Comparison of ENCODE assay signal across 18 mouse cellular contexts in genomic region chr15:83906472-83906871, GRCm38 (mm10).
A peak's percentile ranks its signal among the peaks of the same experiment; 100 is the strongest.
DNase-seq lines count a peak whose midpoint lies in the region; ATAC-seq and TF ChIP-seq lines count a peak whose summit lies in the region.
"Had no signal": no experiment of that assay in that cellular context is flagged by ENCODE, and none has a peak within 500 bp of the region (broad histone marks: within the 10 kb centered on the region; RNA-seq: fewer than 3 reads in every experiment).

No protein-coding gene starts in this region.

- no peak for TF ChIP-seq CTCF in left cerebral cortex, adult 2 months (IDR thresholded peaks at IDR 0.05)
- TF ChIP-seq CTCF in forebrain, postnatal 0 days (IDR thresholded peaks at IDR 0.05; ENCODE audit: low read depth), result no peak

- H3K27me3 ChIP-seq in hindbrain, embryonic 13.5 days, result 0 out of 2 replicates have a peak, but pooled peaks cover 2% of the 10 kb centered on the region
- peaks cover 7% of the 10 kb centered on the region; the same call in 1 of the 2 replicates for H3K27me3 ChIP-seq in hindbrain, embryonic 10.5 days (ENCODE audit: insufficient read depth, poor library complexity, severe bottlenecking)
- H3K27me3 ChIP-seq in forebrain, postnatal 0 days (ENCODE audit: insufficient read depth, low read length), result no peaks in the 10 kb centered on the region
- H3K27me3 ChIP-seq: hindbrain, embryonic 15.5 days had no signal

- no peaks in the 10 kb centered on the region for H3K36me3 ChIP-seq in hindbrain, embryonic 13.5 days
- no peaks in the 10 kb centered on the region for H3K36me3 ChIP-seq in hindbrain, embryonic 10.5 days
- no peaks in the 10 kb centered on the region for H3K36me3 ChIP-seq in forebrain, postnatal 0 days (ENCODE audit: insufficient read depth)
- H3K36me3 ChIP-seq: embryonic facial prominence, embryonic 12.5 days; hindbrain, embryonic 15.5 days; limb, embryonic 15.5 days; midbrain, embryonic 10.5 days; neural tube, embryonic 12.5 days had no signal

- no peak overlapping the region for H3K4me3 ChIP-seq in hindbrain, embryonic 13.5 days
- H3K4me3 ChIP-seq in hindbrain, embryonic 10.5 days, result no peak overlapping the region
- H3K4me3 ChIP-seq in left cerebral cortex, adult 2 months, result no peak overlapping the region
- H3K4me3 ChIP-seq in forebrain, postnatal 0 days (ENCODE audit: low read depth, low read length), result no peak overlapping the region
- H3K4me3 ChIP-seq: embryonic facial prominence, embryonic 12.5 days; hindbrain, embryonic 15.5 days; limb, embryonic 15.5 days; midbrain, embryonic 10.5 days; neural tube, embryonic 12.5 days had no signal

- H3K4me2 ChIP-seq in hindbrain, embryonic 13.5 days, result no peak overlapping the region
- no peak overlapping the region for H3K4me2 ChIP-seq in forebrain, postnatal 0 days (ENCODE audit: low read depth)
- H3K4me2 ChIP-seq: embryonic facial prominence, embryonic 12.5 days; hindbrain, embryonic 15.5 days; limb, embryonic 15.5 days; neural tube, embryonic 12.5 days had no signal

- intact Hi-C loops in left cerebral cortex, adult 2 months (cut with DNase I), result no loop called here

- ATAC-seq in hindbrain, embryonic 13.5 days (ENCODE audit: low FRiP score), result no peak
- ATAC-seq in forebrain, postnatal 0 days, result peak; percentile 82
- ATAC-seq in monocyte, adult 5-6 weeks (replicated peaks; ENCODE audit: insufficient number of reproducible peaks, low FRiP score, low TSS enrichment, poor library complexity, severe bottlenecking), result no peak
- ATAC-seq: intestine, embryonic 16.5 days had no signal

- H3K9ac ChIP-seq in hindbrain, embryonic 13.5 days, result no peak overlapping the region
- H3K9ac ChIP-seq in forebrain, postnatal 0 days, result no peak overlapping the region
- H3K9ac ChIP-seq: embryonic facial prominence, embryonic 12.5 days; hindbrain, embryonic 15.5 days; limb, embryonic 15.5 days; neural tube, embryonic 12.5 days had no signal

- peak overlapping the region; percentile 44 for H3K27ac ChIP-seq in hindbrain, embryonic 13.5 days
- H3K27ac ChIP-seq in hindbrain, embryonic 10.5 days, result no peak overlapping the region
- peak overlapping the region; percentile 76 for H3K27ac ChIP-seq in left cerebral cortex, adult 2 months
- H3K27ac ChIP-seq in forebrain, postnatal 0 days (ENCODE audit: low read depth, low read length), result peak overlapping the region; percentile 16; the same call in 1 of the 2 replicates
- H3K27ac ChIP-seq: embryonic facial prominence, embryonic 12.5 days; hindbrain, embryonic 15.5 days; limb, embryonic 15.5 days; midbrain, embryonic 10.5 days; neural tube, embryonic 12.5 days had no signal

- peaks cover 22% of the 10 kb centered on the region for H3K4me1 ChIP-seq in hindbrain, embryonic 13.5 days (replicated peaks)
- peaks cover 8% of the 10 kb centered on the region; the same call in 1 of the 2 replicates for H3K4me1 ChIP-seq in hindbrain, embryonic 10.5 days (replicated peaks)
- peaks cover 2% of the 10 kb centered on the region; the same call in 1 of the 2 replicates for H3K4me1 ChIP-seq in forebrain, postnatal 0 days (ENCODE audit: insufficient read depth)
- H3K4me1 ChIP-seq: embryonic facial prominence, embryonic 12.5 days; limb, embryonic 15.5 days; neural tube, embryonic 12.5 days had no signal

- WGBS in hindbrain, embryonic 13.5 days, result 72% methylated on average over 13 of the region's 13 CpGs
- WGBS in hindbrain, embryonic 10.5 days, result 93% methylated on average over 13 of the region's 13 CpGs
- WGBS in forebrain, postnatal 0 days, result 41% methylated on average over 13 of the region's 13 CpGs

- no peak for DNase-seq in hindbrain, embryonic 10.5 days (ENCODE audit: low spot score)
- no peak for DNase-seq in left cerebral cortex, adult 2 months (ENCODE audit: extremely low spot score in 1 of 2, low spot score in 2 of 2)
- DNase-seq in left cerebral cortex, adult 11 months (ENCODE audit: low spot score), result no peak
- peak; percentile 66 for DNase-seq in brain, adult 2 months (ENCODE audit: low read depth, low spot score)
- peak; percentile 58 for DNase-seq in forebrain, postnatal 0 days
- DNase-seq: adrenal gland, postnatal 36 days; cerebellum, adult 18-20 months; gastrocnemius, postnatal 36 days; left cerebral cortex, postnatal 4 days; thymus, postnatal 25 days had no signal

- H3K9me3 ChIP-seq in hindbrain, embryonic 13.5 days, result no peaks in the 10 kb centered on the region
- H3K9me3 ChIP-seq in hindbrain, embryonic 10.5 days, result no peaks in the 10 kb centered on the region
- H3K9me3 ChIP-seq in forebrain, postnatal 0 days (ENCODE audit: low read length), result no peaks in the 10 kb centered on the region
- H3K9me3 ChIP-seq: embryonic facial prominence, embryonic 12.5 days; hindbrain, embryonic 15.5 days; limb, embryonic 15.5 days; midbrain, embryonic 10.5 days; neural tube, embryonic 12.5 days had no signal

Comparison
In these comparisons a context has a peak if more than half of its experiments do, and no peak if none do; other contexts are left out.
1. DNase-seq: peak in brain, adult 2 months (single experiment) and forebrain, postnatal 0 days (single experiment); none in hindbrain, embryonic 10.5 days (single experiment), left cerebral cortex, adult 2 months (0 of 2) and left cerebral cortex, adult 11 months (single experiment).